In genomic region chr5:48136571-48136970, GRCm38 (mm10) we compare ENCODE assay signal across 9 mouse cellular contexts.
A peak's percentile ranks its signal among the peaks of the same experiment; 100 is the strongest.
DNase-seq lines count a peak whose midpoint lies in the region; ATAC-seq and TF ChIP-seq lines count a peak whose summit lies in the region.
"Had no signal": no experiment of that assay in that cellular context is flagged by ENCODE, and none has a peak within 500 bp of the region (broad histone marks: within the 10 kb centered on the region; RNA-seq: fewer than 3 reads in every experiment).

No protein-coding gene starts in this region.

- no peak overlapping the region for H3K4me2 ChIP-seq in heart, embryonic 12.5 days
- H3K4me2 ChIP-seq in neural tube, embryonic 14.5 days (ENCODE audit: low read depth, low read length): no peak overlapping the region
- H3K4me2 ChIP-seq: neural tube, embryonic 12.5 days had no signal

- H3K36me3 ChIP-seq in heart, embryonic 12.5 days: no peaks in the 10 kb centered on the region
- no peaks in the 10 kb centered on the region for H3K36me3 ChIP-seq in E14TG2a.4 (ENCODE audit: insufficient read depth, low read length)
- no peaks in the 10 kb centered on the region for H3K36me3 ChIP-seq in neural tube, embryonic 14.5 days (ENCODE audit: control insufficient read depth, insufficient read depth, low read length)
- H3K36me3 ChIP-seq: neural tube, embryonic 12.5 days had no signal

- 16% methylated on average over 3 of the region's 3 CpGs for WGBS in heart, embryonic 12.5 days
- WGBS in neural tube, embryonic 14.5 days: 26% methylated on average over 3 of the region's 3 CpGs

- intact Hi-C loops in heart, postnatal 10 days (cut with DNase I): loop anchor here (5.0 to 10.0 kb wide), 4 partner anchors 99 to 1692 kb away; no protein-coding TSS in a partner anchor

- TF ChIP-seq CTCF in E14TG2a.4 (conservative IDR thresholded peaks at IDR 0.05; ENCODE audit: low read length): peak; percentile 48

- peak; percentile 34 to 45 for DNase-seq in heart, postnatal 10 days
- DNase-seq in adrenal gland, postnatal 36 days: peak; percentile 5 to 7
- DNase-seq in kidney, postnatal 10 days: peak; percentile 39
- no peak for DNase-seq in ovary, adult 18-20 months (ENCODE audit: low spot score)
- DNase-seq in cerebellum, adult 11 months: no peak

- no peak overlapping the region for H3K9ac ChIP-seq in heart, embryonic 12.5 days
- H3K9ac ChIP-seq in neural tube, embryonic 14.5 days (replicated peaks; ENCODE audit: low read depth, low read length): no peak overlapping the region
- H3K9ac ChIP-seq: neural tube, embryonic 12.5 days had no signal

- H3K27ac ChIP-seq in heart, embryonic 12.5 days (ENCODE audit: poor library complexity, severe bottlenecking): no peak overlapping the region
- H3K27ac ChIP-seq in neural tube, embryonic 14.5 days (ENCODE audit: low read depth, low read length): no peak overlapping the region
- H3K27ac ChIP-seq: neural tube, embryonic 12.5 days had no signal

- ATAC-seq in heart, embryonic 12.5 days (ENCODE audit: insufficient number of reproducible peaks, low FRiP score): no peak
- peak; percentile 73; the same call in 1 of the 2 replicates for ATAC-seq in neural tube, embryonic 14.5 days (ENCODE audit: low read depth)

- H3K4me1 ChIP-seq in heart, embryonic 12.5 days (replicated peaks): 0 out of 2 replicates have a peak, but pooled peaks cover 7% of the 10 kb centered on the region
- H3K4me1 ChIP-seq in E14TG2a.4 (replicated peaks; ENCODE audit: low read depth, low read length): no peaks in the 10 kb centered on the region
- H3K4me1 ChIP-seq in neural tube, embryonic 14.5 days (ENCODE audit: control insufficient read depth, insufficient read depth, low read length): no peaks in the 10 kb centered on the region

- H3K27me3 ChIP-seq in heart, embryonic 12.5 days (replicated peaks): no peaks in the 10 kb centered on the region
- H3K27me3 ChIP-seq in E14TG2a.4 (ENCODE audit: insufficient read depth, low read length): no peaks in the 10 kb centered on the region
- H3K27me3 ChIP-seq in neural tube, embryonic 14.5 days (ENCODE audit: control insufficient read depth, insufficient read depth, low read length): no peaks in the 10 kb centered on the region
- H3K27me3 ChIP-seq: neural tube, embryonic 12.5 days had no signal

- no peaks in the 10 kb centered on the region for H3K9me3 ChIP-seq in heart, embryonic 12.5 days (replicated peaks)
- no peaks in the 10 kb centered on the region for H3K9me3 ChIP-seq in E14TG2a.4 (ENCODE audit: low read length)
- no peaks in the 10 kb centered on the region for H3K9me3 ChIP-seq in neural tube, embryonic 14.5 days (ENCODE audit: control insufficient read depth, low read length)
- H3K9me3 ChIP-seq: neural tube, embryonic 12.5 days had no signal

- H3K4me3 ChIP-seq in heart, embryonic 12.5 days: no peak overlapping the region
- no peak overlapping the region for H3K4me3 ChIP-seq in E14TG2a.4 (replicated peaks; ENCODE audit: low read length)
- H3K4me3 ChIP-seq in neural tube, embryonic 14.5 days (ENCODE audit: low read depth, low read length): no peak overlapping the region
- H3K4me3 ChIP-seq: neural tube, embryonic 12.5 days had no signal

Comparison
In these comparisons a context has a peak if more than half of its experiments do, and no peak if none do; other contexts are left out.
1. DNase-seq: peak in heart, postnatal 10 days (2 of 2), adrenal gland, postnatal 36 days (2 of 2) and kidney, postnatal 10 days (single experiment); none in ovary, adult 18-20 months (single experiment) and cerebellum, adult 11 months (single experiment).